Mouse (Mus musculus): ENCODE results near the gene Zdhhc12. TPM values are rescaled to one million over a fixed set of nuclear protein-coding genes. Genes with fewer than 3 reads are reported as not detected.
"Not testable (repeated sequence)": the region's sequence is repeated elsewhere in the genome, so short reads cannot be mapped to it uniquely, and the experiment has no call there.

Gene Zdhhc12
- total RNA-seq (2014; fragmentation: Nextera tagmentation) (21.5 and 24.1 TPM in 2 replicates), total RNA-seq (2017) (11.0 and 20.7 TPM in 2 replicates)

DNA sequence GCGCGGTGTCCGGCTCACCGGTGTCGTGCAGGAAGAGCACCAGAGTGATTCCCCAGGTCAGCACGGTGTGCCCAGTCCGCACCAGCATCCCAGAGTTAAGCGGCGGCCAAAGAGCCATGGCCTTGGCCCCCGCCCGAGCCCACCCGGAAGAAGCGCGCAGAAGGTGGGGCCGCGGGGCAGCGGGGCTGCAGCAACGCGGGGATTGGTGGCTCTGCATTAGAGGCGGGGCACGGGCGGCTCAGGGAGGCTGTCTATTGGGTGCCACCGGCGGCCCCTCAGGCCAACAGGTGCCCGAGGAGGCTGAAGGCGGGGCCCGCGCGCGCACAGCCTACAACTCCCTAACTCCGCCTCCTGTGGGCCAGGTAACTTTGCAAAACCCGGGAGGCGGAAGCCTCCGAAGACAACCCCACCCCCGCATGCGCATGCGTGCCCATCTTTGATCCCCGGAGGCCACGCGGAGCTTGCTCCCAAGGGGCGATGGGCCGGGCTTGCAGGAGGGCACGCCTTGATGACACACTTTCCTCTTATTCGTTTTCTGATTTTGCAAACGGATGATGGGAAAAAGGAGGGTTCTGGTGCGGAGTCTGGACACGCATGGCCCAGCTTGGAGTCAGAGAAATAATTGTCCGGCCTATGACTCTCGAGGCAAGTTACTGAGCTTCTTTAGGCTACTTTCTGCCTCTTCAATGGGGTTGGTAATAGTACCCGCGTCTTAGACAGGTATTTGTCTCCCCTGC, at the start of gene Zdhhc12:
Zdhhc12 (minus strand) TSS at position 178 of the 737 bp plus-strand sequence.
- ATAC-seq (replicated peaks; ENCODE audit: poor library complexity, severe bottlenecking) = peak; percentile 94

DNA sequence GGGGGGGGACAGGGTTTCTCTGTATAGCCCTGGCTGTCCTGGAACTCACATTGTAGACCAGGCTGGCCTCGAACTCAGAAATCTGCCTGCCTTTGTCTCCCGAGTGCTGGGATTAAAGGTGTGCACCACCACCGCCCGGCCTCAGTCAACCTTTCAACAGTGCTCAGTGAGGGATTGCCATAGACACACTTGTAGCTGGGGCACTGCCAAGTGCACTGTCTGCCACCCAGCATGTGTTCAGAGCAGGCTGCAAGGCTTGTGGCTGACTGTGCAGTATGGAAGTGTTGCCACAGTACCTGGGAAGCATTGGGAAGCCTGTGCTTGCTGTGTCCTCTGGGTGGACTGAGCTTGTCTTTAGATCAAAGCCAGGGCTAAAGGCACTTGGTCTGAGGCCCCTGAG, 46.6 kb upstream of the Zdhhc12 start:
- ATAC-seq (replicated peaks; ENCODE audit: poor library complexity, severe bottlenecking) = not testable (repeated sequence)

DNA sequence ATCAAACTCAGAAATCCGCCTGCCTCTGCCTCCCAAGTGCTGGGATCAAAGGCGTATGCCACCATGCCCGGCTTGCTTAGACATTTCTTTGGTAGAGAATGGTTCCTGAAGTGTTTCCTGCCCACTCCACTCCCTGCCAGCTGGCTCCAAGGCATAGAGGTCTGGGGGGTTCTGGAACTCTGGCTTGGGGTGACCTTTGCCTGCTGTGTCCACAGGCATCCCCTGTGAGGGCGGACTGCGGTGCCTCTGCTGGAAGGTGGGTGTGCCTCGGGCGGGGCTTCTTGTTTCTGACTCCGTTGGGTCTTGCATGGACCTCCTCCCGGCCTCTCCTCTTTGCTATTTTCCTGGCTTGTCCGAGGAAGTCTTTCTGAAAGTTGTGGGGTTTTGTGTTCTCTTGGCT, 43.0 kb upstream of the Zdhhc12 start:
- ATAC-seq (replicated peaks; ENCODE audit: poor library complexity, severe bottlenecking) = no peak

DNA sequence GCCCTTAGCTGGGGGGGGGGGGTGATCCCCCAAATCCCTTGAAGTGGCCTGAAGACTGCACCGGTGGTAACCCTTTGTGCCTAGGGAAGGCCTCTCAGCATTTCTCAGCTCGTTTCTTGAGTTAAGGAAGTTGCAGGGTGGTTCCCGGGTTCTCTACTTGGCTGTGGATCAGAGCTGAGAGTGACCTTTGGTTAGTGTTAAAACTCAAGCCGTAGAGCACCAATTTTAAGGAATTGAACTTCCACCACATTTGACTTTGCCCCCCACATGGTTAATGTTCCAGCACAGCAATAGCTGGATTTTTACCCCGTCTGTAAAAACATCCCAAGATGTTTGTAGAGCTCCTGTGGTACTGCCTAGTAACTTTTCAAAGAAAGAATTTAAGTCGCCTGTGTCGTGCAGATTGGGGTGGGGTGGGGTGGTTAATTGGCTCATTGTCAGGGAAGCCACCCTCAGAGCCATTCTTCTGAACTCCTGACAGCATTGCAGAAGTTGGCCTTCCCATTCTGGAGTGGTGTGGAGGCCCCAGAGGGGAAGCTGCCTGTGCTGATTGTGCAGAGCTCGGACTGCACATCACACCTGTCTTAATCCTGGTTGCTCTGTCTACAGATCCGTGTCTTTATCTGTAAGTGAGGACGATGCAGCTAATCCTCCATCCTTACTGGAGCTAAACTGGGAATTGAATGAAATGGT, 41.6 kb upstream of the Zdhhc12 start:
- ATAC-seq (replicated peaks; ENCODE audit: poor library complexity, severe bottlenecking) = no peak

DNA sequence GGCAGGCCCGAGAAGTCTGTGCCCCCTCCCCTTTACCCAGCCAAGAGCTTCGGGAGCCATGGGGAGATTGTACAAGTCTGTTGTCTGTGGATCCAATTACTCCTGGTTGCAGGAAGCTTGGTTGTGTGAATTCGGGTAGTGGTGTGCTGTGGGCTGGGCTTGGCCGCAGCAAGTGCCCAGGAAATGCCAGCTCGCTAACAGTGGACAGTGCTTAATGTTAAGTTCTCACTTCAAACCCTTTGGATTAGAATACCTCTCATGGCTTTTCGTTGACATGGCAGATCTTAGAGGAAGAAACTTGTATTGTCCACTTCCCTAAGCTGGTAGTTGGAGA, 40.9 kb upstream of the Zdhhc12 start:
- ATAC-seq (replicated peaks; ENCODE audit: poor library complexity, severe bottlenecking) = no peak

DNA sequence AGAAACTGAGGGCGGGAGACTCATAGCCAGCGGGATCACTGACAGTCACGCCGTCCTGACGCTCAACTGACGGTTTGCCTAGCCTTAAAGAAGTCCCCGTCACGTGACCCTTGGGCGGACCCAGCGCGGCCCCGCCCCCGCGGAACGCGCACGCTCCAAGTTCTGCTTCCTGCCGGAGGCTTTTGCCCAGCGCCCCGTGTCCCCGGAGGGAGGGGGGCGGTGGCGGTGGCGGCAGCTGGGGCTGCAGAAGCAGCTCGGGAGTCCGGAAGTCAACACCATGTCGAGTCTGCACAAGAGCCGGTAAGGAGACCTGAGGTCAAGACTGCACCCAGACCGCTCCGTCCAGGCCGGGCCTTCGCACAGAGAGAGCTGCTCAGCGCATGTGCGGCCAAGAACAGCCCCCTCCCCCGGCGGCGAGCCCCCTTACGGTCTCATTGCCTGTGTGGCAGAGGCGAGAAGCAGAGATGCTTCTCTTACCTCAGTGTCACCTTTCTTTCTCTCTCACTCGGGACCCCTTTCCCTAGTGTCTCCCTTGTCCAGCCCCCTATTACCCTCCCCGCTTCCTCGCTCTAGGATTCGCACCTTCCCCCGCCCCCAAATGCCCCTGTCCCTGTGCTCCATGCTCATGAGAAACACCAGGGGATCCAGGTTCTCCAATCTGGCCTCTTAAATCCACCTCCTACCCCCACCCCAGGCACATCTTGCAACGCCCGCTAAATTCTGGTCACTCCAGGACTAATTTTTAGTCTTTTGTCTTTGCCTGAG, 40.3 kb upstream of the Zdhhc12 start, which contains the start of gene Tbc1d13:
Tbc1d13 (plus strand) TSS at position 134 of the 765 bp plus-strand sequence.
- peak; percentile 94 for ATAC-seq (replicated peaks; ENCODE audit: poor library complexity, severe bottlenecking)

DNA sequence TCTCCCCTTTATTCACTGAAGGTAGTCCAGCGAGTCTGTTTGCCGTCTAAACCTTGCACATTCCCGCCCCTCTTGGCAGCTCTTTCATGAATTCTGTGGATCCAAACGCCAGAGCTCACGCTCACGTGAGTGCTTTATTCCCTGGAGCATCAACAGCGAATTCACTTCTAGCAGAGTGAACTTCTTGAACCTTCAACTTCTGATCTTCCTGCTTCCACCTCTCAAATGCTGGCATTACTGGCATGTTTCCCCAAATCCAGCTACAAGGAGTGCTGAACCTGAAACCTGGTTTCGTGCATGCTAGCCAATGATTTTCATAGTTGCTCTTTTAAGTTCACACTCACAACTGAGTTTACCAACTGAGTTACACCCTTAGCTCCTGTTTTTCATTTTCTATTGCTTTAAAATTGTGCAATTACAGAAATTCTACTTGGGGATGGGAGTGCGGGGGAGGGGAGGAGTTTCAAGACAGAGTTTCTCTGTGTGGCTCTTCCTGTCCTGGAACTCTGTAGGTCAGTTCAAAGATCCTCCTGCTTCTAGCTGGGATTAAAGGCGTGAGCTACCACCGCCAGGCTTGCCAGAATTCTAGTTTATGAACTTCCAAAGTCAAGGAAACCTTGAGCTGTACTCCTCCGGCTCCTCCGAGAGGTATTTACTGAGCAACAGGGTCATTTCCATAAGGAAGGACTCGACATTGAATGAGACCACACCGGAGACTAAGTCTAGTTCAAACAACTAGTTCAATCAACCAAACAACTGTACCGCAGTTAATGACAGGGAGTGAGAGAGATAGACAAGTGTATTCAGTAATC, 39.6 kb upstream of the Zdhhc12 start:
- peak; percentile 49 for ATAC-seq (replicated peaks; ENCODE audit: poor library complexity, severe bottlenecking)

DNA sequence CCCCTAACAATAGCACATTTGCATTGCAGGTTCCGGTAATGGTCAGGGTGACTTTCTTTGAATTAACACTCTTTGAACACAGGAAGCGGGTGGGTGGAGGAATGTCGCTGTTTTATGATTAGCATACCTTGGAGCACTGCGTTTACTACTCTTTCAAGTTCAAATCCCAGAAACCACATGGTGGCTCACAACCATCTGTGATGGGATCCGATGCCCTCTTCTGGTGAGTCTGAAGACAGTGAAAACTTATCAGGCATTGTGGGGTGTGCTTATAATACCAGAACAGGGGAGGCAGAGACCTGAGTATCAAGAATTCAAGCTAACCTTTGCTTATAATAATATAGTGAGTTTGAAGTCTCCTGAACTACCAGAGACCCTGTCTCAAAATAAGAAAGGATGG, 37.8 kb upstream of the Zdhhc12 start:
- not testable (repeated sequence) for ATAC-seq (replicated peaks; ENCODE audit: poor library complexity, severe bottlenecking)

DNA sequence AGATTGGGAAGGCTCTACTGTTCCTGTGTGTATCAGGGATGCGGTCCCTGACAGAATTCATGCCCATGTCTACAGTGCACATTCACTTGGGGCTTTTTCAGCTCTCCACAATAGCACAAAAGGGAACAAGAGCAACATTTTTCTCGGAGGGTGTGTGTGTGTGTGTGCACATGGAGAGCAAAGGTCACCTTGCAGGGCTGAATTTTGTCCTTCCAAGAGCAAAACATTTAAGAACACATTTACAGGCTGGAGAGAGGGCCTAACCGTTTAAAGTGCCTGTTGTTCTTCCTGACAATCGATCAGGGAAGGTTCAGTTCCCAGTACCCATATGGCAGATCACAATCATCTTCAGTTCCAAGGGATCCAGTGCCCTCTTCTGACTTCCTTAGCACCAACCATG, 36.7 kb upstream of the Zdhhc12 start:
- ATAC-seq (replicated peaks; ENCODE audit: poor library complexity, severe bottlenecking) = no peak

DNA sequence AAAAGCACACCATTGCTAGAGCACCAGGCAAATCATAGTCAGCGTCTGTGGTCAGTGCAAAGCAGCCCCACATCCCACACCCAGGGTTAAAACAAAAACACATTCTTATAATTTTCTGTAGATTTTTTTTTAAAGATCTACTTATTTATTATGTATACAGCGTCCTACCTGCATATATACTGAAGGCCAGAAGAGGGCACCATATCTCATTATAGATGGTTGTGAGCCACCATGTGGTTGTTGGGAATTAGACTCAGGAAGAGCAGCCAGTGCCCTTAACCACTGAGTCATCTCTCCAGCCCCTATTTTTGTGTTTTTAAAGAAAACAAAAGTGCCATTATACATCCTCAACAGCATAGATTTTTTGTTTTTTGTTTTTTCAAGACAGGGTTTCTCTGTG, 35.3 kb upstream of the Zdhhc12 start:
- no peak for ATAC-seq (replicated peaks; ENCODE audit: poor library complexity, severe bottlenecking)

DNA sequence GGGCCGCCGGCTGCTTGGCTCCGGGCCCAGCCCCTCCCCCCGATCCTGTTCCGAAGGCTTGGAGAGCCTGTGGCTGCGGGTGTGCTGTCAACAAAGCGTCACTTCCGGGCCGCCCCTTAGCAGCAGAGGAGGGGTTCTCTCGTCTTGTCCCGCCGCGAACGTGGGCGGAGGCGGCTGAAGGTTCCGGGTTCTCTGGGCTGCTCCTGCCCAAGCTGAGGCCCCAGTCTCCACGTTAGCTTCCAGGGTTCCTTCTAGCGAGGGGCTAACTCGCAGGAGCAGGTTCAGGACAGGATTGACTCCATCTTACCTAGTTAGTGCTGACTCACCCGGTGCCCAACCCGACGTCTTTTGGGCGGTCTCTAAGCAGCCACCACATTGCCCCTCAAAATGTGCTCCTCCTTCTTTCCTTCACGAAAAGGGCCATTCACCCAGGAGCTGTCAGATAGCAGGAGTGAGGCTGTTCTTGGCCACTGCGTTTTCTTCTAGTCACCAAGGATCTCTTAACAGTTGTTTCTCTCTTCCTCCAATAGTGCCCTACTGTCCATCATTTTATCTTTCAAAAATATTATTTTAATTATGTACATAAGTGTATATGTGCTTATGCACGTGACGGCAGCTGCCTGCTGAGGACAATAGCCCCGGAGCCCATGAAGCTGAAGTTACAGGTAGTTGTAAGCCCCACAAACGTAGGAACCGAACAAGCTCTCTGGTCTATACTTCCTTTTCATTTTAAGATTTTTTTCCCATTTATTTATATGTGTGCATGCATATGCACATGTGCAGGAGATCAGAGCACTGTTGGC, 31.2 kb upstream of the Zdhhc12 start, which contains the start of gene Zer1:
Zer1 (minus strand) TSS at position 114 of the 803 bp plus-strand sequence.
- ATAC-seq (replicated peaks; ENCODE audit: poor library complexity, severe bottlenecking) = peak; percentile 97

DNA sequence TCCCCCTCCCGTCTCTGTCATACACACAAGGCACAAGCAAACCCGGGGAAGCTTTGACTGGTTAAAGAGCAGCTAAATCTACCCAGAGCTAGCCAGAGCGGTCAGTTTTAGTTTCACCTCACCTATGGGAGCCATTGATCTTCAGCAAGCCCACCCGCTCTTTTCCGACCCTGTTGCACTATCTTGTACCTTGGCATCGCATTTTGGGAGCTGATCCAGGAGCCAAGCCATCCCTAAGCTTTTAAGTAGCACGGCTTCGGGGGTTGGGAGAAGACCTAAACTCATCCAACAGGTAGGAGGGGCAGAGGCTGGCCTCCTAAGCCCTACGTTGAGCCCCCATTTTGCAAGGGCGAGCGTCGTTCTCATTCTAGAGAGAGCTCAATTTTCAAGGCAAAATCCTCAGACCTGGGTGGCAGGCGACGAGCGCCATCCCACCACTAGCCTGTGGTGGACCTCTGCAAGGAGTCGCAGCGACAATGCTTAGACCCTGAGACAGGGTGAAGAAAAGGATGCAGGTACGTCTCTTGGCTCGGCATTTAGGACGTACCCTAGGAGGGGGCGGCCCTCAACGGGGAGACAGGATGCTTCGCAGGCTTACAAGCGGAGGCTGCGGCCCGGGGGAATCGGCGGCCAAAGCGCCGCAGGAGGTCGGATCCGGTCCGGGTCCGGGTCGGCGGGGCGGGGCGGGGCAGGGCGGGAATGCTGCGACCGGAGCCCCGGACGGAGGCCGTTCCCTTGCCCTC, 30.5 kb upstream of the Zdhhc12 start:
- ATAC-seq (replicated peaks; ENCODE audit: poor library complexity, severe bottlenecking) = peak; percentile 3; the same call in 1 of the 2 replicates

DNA sequence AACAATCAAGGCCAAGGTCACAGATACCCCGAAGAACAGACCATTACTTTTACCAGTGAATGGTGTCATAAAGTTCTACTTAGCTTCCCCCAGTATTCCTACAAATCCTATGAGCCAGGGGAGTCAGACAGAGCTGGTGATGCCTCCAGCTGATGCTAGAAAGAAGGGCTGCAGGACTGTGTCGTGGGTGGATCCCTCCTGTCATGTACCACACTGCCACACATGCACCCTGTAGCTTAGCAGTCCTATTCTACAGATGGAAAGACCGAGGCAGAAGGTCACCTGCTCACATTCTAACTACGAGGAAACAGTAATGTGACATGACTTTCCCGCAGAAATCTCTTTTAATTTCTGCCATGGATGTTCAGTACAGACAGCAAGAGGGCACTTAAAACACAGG, 29.3 kb upstream of the Zdhhc12 start:
- ATAC-seq (replicated peaks; ENCODE audit: poor library complexity, severe bottlenecking) = no peak

DNA sequence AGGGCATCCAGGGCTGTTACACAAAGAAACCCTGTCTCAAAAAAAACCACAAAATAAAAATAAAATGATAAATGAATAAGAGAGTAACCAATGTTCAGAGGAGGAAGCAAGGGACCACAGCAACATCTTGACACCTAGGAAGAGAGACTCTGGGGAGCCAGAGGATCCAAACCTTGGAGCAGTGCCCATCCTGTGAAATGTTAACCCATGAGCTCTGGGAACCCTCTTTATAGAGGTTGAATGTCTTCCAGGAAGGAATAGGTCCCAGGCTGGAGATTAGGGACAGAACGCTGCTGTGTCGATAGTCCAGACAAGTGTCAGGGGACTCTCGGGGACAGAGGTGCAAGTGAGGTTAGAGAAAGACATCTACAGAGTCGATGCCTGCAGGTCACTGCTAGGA, 26.8 kb upstream of the Zdhhc12 start:
- no peak for ATAC-seq (replicated peaks; ENCODE audit: poor library complexity, severe bottlenecking)

DNA sequence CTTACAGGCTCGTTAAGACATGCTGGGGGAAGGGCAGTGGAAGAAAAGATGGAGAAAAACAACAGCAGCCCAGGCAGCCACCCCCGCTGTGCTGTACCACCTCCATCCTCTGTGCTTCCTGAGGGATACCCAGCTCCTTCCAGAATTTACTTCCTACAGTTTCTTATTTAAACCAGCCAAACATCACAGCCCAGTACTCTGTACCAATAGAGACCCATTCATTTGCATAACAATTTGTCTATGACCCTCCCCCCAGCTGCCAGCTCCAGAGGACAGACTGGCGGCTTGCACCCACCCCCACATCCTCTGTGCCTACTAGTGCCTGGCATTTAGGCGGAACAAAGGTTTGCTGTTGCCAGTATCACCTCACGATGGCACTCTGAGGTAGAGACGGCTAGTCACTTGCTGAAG, 26.2 kb upstream of the Zdhhc12 start:
- no peak for ATAC-seq (replicated peaks; ENCODE audit: poor library complexity, severe bottlenecking)

DNA sequence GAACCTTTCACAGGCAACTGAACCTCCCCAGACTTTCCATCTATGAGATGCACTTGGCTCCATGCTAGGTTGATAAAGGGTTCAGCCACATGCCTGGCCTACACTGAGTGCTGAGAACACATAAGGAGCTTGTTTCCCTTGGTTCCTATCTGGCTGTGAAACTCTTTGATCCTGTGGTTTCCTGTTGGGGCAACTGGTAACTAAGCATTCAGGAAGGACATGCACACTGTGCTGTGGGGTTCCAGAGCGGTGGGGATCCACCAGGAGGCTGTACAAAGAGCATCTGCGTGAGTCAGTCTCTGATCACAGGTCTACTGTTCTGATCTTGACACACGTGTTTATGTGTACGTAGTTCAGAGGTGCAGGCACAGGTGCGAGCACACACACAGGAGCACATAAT, 19.1 kb upstream of the Zdhhc12 start:
- ATAC-seq (replicated peaks; ENCODE audit: poor library complexity, severe bottlenecking) = peak; percentile 78

DNA sequence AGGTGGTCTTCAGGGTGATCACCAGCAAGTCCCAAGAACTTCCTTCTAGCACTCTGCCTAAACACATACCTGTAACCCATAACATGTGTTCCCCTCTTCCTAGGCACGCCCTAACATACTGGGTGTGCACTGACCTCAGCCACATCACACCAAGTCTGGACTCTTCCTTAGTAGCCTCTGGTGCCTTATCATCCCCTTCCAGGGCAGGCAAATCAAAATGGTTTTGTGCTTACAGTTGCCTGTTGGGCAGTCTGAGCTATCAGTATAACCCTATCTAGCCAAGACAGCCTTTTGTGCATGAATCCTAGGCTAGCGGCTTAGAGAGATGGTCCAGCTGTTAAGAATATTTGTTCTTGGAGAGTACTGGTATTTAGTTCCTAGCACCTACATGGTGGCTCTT, 18.1 kb upstream of the Zdhhc12 start:
- no peak for ATAC-seq (replicated peaks; ENCODE audit: poor library complexity, severe bottlenecking)

DNA sequence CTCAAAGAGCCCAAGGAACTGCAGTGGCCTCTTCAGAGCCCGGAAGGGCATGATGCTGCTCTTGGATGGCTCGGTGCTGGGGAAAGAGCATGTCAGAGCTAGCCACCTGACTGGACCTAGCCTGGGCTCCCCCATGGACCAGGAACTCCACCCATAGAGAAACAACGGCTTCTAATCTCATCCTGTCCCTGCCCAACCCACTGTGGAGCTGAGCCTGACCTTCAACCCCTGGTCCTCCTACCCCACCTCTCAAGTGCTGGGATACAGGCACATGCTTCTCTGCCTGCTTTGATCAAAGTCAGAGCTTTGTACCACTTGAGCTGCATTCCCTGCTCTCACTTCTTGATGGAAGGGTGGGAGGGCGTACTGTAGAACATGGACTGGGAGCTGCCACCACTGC, 14.8 kb upstream of the Zdhhc12 start:
- ATAC-seq (replicated peaks; ENCODE audit: poor library complexity, severe bottlenecking) = no peak

DNA sequence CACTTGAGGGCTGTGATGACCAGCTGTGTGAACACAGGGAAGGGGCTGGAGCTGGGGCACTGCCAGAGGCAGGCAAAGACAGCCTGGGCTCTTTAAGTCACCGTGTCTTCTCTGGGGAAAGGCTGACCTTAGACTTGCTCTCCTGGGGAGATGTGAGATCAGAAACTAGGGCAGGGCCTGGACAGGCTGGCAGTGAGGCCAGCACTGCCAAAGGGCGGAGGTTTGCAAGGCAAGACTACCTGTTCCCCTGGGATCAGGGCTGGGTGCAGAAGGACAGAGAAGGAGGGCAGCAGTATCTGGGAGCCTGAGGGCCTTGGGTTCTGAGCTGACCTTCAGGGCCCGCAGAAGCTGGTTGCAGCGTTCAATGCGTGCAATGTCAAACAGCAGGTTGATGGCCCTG, 14.2 kb upstream of the Zdhhc12 start:
- ATAC-seq (replicated peaks; ENCODE audit: poor library complexity, severe bottlenecking) = no peak

Measured in granulocyte monocyte progenitor cell, adult 5-6 weeks (primary cell).